Comparison of ENCODE assay signal across 14 mouse cellular contexts in genomic region chr2:71625298-71625902, GRCm38 (mm10).
DNase-seq lines count a peak whose midpoint lies in the region; ATAC-seq lines count a peak whose summit lies in the region.
"Had no signal": no experiment of that assay in that cellular context is flagged by ENCODE, and none has a peak within 500 bp of the region (broad histone marks: within the 10 kb centered on the region; RNA-seq: fewer than 3 reads in every experiment).

No protein-coding gene starts in this region.

- H3K9ac ChIP-seq in neural tube, embryonic 11.5 days (ENCODE audit: low read length), result no peak overlapping the region
- H3K9ac ChIP-seq: limb, embryonic 13.5 days; lung, embryonic 15.5 days had no signal

- peaks cover 29% of the 10 kb centered on the region for H3K4me1 ChIP-seq in neural tube, embryonic 11.5 days (ENCODE audit: control insufficient read depth, insufficient read depth, low read length)

- intact Hi-C loops in left cerebral cortex, postnatal 25 days (cut with DNase I), result loop anchor here (1.0 kb wide), 1 partner anchor 42 kb away; no protein-coding TSS in a partner anchor

- H3K36me3 ChIP-seq in neural tube, embryonic 11.5 days (ENCODE audit: control insufficient read depth, insufficient read depth, low read length), result no peaks in the 10 kb centered on the region
- H3K36me3 ChIP-seq: limb, embryonic 13.5 days; lung, embryonic 15.5 days had no signal

- DNase-seq in neural tube, embryonic 11.5 days (ENCODE audit: low spot score), result peak; percentile 32
- DNase-seq in neural tube, embryonic 10.5 days (ENCODE audit: extremely low spot score, low spot score), result no peak
- peak; percentile 68 to 74 for DNase-seq in frontal cortex, adult 2 months (ENCODE audit: extremely low spot score in 1 of 2, low spot score in 1 of 2)
- peak; percentile 17 to 85 for DNase-seq in left cerebral cortex, postnatal 25 days (ENCODE audit: low spot score in 2 of 2)
- DNase-seq in right cerebral cortex, postnatal 36 days (ENCODE audit: low spot score in 2 of 2), result peak; percentile 61 to 62
- no peak for DNase-seq in lung, postnatal 36 days
- DNase-seq in gastrocnemius, postnatal 10 days, result no peak
- no peak for DNase-seq in cerebellum, adult 11 months
- DNase-seq: adrenal gland, postnatal 25 days; cerebellum, postnatal 14 days; kidney, postnatal 14 days had no signal

- no peak overlapping the region for H3K27ac ChIP-seq in neural tube, embryonic 11.5 days (ENCODE audit: low read depth, low read length)
- H3K27ac ChIP-seq: limb, embryonic 13.5 days; lung, embryonic 15.5 days; stomach, postnatal 0 days had no signal

- WGBS in neural tube, embryonic 11.5 days, result 61% methylated on average over 7 of the region's 7 CpGs

- no peak for ATAC-seq in neural tube, embryonic 11.5 days (ENCODE audit: insufficient read depth, low FRiP score, low TSS enrichment)

- no peaks in the 10 kb centered on the region for H3K27me3 ChIP-seq in neural tube, embryonic 11.5 days (ENCODE audit: control insufficient read depth, insufficient read depth, low read length)

- no peak overlapping the region for H3K4me2 ChIP-seq in neural tube, embryonic 11.5 days (ENCODE audit: low read depth)
- H3K4me2 ChIP-seq: limb, embryonic 13.5 days; lung, embryonic 15.5 days had no signal

- H3K4me3 ChIP-seq in neural tube, embryonic 11.5 days (ENCODE audit: low read depth, low read length), result no peak overlapping the region
- H3K4me3 ChIP-seq: limb, embryonic 13.5 days; lung, embryonic 15.5 days had no signal

- H3K9me3 ChIP-seq in neural tube, embryonic 11.5 days (ENCODE audit: control insufficient read depth, low read length), result no peaks in the 10 kb centered on the region
- H3K9me3 ChIP-seq: limb, embryonic 13.5 days; lung, embryonic 15.5 days had no signal

Comparison
In these comparisons a context has a peak if more than half of its experiments do, and no peak if none do; other contexts are left out.
1. DNase-seq: peak in neural tube, embryonic 11.5 days (single experiment), frontal cortex, adult 2 months (2 of 2), left cerebral cortex, postnatal 25 days (2 of 2) and right cerebral cortex, postnatal 36 days (2 of 2); none in neural tube, embryonic 10.5 days (single experiment), lung, postnatal 36 days (single experiment), gastrocnemius, postnatal 10 days (single experiment) and cerebellum, adult 11 months (single experiment).